Mouse (Mus musculus): ENCODE data around the gene Mei1.

- TF ChIP-seq CTCF (IDR thresholded peaks at IDR 0.05; ENCODE audit: borderline replicate concordance, insufficient read depth, low read depth, low read length) (peak; percentile 37; the same call in 1 of the 2 replicates), POLR2A (IDR thresholded peaks at IDR 0.05; ENCODE audit: borderline replicate concordance, insufficient read depth, low read length) (no peak)
These were observed 69.4 kb downstream of the Mei1 start for GRCm38 (mm10) chr15:82139196-82139595.

All from cerebellum, adult 2 months (tissue).